Mouse (Mus musculus) spleen, postnatal 36 days (tissue): ENCODE data around the gene Sirt4.
"Not testable (repeated sequence)": the region's sequence is repeated elsewhere in the genome, so short reads cannot be mapped to it uniquely, and the experiment has no call there.

Experiments
- DNase-seq, 2 experiments: peaks; one replicate each; pipeline ENCODE4 v3.0.0; 2022; ENCODE audit warnings: low spot score in 2 of 2, mixed read lengths in 1 of 2

Sirt4 gene

DNA sequence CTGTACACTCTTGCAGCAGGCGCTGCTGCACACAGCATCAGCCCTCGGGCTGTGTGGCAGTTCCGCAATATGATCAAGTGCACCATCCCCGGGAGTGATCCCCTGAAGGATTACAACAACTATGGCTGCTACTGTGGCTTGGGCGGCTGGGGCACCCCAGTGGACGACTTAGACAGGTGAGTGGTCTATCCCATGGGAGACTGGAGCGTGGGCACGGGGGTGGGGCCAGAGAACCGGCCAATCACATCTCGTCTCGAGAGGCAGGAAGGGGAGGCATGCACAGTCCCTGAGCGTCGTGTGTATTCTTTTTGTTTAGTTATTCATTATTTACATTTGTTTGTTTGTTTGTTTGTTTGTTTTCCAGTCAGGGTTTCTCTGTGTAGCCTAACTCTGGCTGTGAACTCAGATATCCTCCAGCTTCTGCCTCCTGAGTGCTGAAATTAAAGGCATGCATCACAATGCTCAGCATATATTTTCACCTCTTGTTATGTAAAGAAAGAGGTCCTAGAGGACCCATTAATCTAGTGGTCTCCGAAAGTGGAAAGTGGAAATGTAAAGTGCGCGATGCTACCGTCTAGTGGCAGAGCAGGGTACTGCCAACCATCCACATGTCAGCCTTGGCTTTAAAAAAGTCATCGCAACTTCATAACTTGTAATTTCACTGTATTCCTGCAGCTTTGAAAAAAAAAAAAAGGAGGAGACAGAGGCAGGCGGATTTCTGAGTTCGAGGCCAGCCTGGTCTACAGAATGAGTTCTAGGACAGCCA is 13.6 kb downstream of the Sirt4 start:
- DNase-seq = peak in 1 of 2 experiments; percentile 24

DNA sequence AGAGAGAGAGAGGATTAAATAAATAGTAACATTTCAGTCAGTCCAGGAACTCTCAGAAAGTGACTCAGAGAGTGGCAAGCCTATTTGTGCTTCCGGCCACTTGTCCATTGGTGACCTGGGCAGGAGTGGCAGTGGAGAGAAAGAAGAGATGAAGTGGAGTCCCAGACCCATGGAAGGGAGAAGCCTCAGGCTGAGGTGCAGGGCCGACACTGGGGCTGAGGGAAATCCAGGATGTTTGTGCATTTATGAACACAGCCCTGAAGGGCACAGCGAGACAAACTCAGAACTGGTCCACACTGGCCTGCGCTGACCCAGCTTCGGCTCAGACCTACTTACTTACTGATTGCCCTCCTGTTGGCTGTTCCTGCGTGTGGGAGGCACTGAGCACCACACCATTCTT is 14.7 kb downstream of the Sirt4 start:
- DNase-seq = no peak

DNA sequence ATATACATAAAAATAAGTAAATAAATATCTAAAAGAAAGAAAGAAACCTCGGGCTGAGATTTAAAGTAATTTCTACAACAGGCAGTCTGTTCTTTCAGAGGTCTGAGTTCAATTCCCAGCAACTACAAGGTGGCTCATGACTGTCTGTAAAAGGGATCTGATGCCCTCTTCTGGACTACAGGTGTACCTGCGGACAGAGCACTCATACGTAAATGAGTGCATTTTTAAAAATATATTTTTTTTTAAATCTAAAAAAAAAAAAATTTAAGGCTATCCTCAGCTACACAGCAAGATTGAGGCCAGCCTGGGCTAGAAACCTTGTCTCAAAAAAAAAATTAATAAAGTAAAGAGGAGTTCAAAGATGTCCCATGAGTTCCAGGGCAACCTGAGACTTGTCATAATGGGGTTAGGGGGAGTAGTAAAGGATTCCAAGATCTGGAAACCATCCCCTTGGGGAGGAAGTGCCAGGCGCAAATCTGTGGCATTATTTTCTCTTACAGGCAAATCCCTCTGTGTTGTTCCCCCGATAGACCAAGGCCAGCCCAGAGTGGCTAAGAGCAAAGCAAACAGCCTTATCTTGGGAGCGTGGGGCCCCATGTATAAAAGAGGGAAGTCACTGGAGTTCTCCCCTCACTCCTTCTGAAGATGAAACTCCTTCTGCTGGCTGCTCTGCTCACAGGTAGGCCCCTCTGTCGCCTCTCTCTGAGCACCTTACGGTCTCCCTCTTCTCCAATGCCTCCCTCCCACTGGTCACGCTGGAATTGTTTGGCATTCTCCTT is 18.7 kb downstream of the Sirt4 start, which contains the start of gene Pla2g1b:
TSS of gene Pla2g1b (plus strand) at position 621 of the 779 bp plus-strand sequence.
- no peak for DNase-seq

DNA sequence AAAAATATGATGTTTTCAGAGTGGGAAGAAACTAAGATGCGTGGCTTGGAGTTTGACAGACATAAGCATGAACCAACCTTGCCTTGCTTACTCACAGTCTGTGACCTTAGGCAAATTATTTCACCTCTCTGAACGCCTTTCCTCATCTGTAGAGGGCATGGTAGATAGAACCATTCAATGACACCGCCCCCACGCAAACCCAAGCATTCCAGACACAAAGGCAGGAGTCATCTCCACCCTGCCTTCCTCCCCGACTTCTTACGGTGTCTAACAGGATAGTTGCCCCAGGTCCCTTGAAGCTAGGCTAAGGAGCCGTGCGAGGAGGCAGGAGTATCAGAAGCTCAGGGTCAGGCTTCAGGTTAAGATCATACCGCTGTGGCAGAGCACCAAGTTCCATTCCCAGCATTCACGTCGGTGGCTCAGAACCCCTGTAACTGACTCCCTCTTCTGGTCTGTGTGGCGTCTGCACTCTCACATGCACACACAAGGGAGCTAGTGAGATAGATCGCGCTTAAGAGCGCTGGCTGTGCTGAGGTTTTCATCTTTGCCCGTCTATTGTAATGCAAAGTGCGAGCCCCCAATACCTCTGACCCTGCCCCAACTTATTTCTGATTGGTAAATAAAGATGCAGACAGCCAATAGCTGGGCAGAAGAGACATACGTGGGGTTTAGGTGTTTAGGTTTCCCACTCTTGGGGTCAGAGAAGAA is 20.0 kb downstream of the Sirt4 start:
- no peak for DNase-seq

DNA sequence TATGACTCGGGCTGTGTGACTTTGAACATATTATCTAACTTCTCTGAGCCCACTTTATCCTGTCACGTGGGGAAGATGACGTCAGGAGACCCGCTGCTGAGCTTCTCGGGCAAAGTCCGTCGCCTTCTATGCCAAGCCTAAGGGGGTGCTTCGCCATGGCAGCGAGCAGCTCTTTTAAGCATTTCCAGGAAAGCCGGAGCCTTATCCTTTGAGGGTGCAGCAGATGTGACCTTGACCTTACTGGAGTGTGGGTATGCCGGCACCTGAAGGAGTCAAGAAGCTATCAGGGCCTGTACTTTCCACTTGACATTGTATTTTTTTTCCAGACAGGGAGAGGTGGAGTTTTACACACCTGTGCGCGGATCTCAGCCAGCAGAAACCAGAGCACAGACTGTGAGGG is 25.6 kb downstream of the Sirt4 start:
- DNase-seq = no peak

DNA sequence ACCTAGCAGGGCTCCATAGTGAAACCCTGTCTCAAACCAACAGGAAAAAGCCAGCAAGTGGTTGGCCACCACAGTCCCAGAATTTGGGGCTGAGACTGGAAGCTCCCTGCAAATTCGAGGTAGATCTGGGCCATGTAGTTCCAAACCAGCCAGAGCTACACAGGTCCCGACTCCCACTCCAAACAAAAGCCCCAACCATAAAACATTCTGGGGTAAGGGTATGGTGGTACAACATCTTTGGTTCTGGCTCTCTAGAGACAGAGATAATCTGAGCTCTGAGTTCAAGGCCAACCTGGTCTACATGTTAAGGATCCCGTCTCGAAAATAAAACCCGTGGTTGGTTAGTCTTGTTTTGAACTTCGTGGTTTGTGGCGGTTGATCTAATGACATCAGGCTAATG is 28.7 kb downstream of the Sirt4 start:
- DNase-seq = no peak

DNA sequence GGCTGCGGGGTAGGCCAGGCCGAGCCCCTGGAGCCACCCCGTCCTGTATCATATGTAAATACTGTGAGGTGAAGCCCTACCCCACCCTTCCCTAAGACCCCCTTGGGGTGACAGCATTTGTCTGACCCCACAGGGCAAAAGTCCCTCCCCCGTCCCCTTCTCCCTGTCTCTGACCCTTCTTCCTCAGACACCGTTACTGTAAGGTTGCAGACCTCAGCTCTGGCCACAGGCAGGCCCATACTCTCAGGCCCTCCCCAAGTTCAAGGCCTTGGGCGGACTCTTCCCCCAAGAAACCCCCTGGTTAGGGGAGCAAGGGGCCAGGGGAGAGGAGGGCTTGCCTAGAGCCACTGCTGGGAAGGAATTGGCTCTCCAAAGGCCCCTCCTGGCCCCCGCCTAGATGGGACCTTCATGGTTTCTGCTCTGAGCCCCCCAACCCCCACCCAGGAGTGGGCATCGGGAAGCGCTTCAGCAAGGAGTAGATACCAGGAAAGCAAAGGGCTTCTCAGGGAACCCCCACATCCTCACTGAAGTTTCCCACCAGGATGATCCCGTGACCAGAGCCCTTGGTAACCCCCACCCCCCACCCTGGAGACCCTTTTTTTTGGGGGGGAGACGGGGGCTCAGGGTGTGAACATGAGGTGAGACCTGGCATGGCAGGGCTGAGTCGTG is 30.0 kb downstream of the Sirt4 start:
- DNase-seq = no peak

DNA sequence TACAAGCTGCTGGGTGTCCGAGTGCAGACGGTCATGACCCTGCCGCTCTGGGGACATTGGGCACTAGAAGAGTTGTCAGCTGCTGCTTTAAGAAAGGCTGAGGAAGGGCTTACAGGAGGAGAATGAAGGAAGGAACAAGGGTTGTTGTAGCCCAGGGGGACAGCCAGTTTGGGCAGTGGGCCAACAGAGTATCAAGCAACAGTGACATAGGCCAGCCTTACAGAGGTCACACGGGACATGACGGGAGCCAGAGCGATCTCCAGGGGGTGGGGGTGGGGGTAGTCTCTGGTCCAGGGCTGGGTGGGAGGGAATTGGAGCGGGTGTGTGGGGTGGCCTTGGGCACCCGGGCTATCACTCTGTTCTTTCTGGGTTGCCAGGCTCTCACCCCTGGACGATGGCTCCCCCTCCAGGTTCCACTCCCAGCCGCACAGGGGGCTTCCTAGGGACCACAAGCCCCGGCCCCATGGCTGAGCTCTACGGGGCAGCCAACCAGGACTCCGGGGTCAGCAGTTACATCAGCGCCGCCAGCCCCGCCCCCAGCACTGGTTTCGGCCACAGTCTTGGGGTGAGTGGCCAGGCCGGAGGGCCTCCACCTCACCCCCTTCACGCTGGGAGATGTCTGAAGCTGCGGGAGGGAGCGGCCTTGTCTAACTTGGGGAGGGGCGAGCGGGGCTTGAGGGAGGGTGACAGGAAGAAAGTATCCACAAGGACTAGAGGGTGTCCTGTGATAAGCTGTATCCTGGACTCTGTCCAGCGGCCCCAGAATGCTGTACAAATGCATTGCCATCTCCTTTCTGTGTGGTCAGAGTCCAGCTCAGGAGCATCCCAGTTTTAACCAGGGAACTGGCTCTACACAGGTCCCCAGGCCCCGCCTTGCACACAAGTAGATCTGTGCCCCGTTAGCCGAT is 33.9 kb downstream of the Sirt4 start:
- DNase-seq = no peak

DNA sequence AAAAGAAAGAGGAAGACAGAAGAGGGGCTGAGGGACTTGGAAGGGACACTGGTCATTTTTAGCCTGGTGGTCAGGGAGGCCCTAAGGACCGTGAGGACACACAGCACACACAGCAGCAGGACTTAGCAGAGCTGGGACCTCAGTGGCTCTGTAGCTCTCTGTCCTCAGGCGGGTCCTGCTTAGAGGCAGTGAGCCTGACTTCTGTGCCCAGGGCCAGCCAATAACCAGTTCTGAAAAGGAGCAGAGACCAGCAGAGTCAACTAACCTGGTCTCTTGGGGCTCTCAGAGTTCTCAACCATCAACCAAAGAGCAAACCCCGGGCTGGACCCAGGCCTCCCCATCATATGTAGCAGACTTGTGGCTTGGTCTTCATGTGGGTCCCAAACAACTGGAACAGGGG is 35.3 kb downstream of the Sirt4 start:
- DNase-seq = no peak

DNA sequence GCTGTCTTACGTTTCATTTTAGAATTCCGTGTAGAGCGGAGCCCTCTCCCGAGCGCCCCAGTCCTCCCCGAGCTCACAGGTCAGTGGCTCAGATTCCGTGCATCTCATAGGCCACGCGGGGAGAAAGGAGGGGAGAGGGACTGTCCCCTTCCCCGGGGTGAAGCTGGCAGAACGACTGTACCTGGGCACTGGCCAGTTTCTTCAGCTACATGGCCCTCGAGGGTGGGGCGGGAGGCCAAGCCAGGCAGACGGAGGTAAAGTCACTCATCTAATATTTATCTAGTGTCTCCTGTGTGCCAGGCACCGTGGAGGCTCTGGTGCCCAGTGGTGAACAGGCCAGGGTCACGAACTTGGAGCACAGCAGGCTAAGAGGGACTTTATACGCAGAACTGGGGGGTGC is 37.4 kb downstream of the Sirt4 start:
- no peak for DNase-seq

DNA sequence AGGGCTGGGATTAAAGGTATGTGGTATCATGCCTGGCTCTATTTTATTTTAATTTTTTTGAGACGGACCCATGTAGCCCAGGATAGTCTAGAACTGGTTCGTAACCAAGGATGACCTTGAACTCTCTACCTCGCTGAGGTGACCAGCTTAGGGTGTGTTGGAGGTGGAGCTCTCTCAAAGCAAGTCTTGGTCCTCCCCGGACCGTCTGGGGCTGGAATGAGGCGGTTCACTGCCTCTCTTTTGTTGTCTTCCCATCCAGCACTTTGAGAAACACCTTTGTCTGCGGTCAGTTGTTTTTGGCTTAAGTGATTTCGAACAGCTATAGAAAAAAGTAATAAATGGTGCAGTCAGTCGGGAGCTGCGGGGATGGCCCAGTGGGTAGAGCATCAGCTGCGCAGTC is 40.4 kb downstream of the Sirt4 start:
- no peak for DNase-seq

DNA sequence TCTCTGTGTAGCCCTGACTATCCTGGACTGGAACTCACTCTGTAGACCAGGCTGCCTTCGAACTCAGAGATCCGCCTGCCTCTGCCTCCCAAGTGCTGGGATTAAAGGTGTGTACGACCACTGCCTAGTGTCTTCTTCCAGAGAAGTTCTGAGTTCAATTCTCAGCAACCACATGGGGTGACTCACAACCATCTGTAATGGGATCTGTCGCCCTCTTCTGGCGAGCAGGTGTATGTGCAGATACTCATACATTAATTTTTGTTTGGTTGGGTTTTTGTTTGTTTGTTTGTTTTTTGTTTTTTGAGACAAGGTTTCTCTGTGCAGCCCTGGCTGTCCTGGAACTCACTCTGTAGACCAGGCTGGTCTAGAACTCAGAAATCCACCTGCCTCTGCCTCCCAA is 41.9 kb downstream of the Sirt4 start:
- DNase-seq = not testable (repeated sequence)

DNA sequence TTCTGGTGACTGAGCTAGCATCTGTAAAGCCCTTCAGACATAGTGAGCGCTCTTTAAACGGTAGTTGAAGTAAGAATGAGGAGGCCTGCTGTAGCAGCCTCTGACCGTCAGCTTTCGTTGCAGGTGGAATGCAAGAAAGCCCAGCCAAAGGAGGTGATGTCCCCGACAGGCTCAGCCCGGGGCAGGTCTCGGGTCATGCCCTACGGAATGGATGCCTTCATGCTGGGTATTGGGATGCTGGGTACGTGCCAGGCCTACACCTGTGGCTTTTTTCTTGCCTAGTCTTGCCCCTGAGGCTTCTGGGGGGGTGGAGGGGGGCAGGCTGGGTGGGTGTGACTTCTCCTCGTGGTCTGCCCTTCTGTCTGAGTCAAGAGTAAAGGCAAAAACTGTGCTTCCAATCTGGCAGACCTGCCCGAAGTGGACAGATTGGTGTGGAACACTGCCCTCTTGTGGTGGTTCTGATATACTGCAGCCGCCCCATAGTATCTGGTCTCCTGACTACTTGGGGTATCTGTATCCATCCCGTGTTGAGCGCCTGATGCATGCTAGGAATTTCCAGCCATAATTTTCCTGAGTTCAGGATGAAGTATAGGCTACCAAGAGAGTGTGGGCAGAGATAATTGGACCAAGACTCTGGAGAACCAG is 43.2 kb downstream of the Sirt4 start:
- DNase-seq = peak; percentile 42 to 45

DNA sequence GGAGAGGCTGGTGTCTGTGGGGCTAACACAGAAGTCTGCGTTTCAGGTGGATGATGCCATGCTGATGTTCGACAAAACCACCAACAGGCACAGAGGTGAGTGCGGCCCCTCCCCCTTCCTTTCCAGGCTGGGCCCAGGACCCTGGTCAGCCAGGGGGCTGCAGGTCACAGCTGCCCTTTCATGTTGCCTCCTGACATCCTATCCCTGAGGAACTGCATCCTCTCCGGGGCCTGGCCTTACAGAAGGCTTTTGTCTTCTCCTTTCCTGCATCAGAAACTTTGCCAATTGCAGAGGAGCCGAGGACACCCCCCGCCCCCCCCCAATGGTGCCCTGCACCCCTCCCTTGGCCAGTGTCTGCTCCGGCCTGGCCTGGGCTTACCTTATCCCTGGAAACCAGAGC is 45.9 kb downstream of the Sirt4 start:
- DNase-seq = no peak

DNA sequence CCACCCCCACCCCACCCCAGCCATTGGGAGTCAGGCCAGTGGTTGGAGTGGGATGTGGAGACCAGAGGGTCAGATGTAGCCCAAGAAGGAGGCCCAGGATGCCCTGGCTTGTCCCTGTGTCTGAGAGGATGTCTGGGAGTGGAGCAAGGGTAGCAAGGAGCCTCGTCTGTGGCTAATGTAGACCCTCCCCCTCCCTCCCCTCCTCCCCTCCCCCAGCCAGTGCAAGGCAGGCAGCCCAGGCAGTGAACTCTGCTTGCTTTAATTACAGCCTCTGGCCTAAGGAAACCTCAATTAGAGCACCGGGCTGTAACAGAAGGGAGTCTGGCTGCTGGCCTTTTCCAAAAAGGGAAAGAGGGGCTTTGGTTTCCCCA is 46.6 kb downstream of the Sirt4 start:
- no peak for DNase-seq

DNA sequence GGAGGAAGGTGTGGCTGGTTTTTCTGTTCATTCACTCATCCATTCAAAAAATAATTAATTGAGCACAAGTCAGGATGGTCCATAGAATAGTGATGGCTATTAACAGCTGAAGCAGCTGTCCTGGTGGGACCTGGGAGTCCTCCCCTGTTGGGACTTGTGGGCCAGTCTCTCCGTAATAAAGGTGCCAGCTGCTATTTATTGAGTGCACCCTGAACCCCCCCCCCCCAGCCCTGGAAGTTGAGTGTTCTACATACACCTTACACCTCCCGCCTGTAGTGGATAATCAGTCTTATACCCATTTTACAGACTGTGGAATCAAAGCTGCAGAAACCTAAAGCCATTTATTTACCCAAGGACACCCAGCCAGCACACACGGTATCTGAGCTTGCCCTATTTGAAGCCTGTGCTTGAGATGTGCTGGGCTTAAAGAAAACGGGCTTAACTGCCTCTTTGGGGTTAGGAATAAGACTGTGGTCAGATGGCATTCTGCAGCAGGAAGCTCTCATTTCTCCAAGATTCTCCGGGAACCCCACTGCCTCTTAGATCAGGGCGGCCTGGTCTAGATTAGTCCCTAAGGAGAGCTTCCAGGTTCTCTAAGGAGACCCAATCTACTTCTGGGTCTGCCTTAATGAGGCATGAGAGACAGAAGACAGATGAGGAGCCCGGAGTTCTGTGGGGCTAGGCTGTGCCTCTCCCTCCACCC is 47.1 kb downstream of the Sirt4 start:
- no peak for DNase-seq

DNA sequence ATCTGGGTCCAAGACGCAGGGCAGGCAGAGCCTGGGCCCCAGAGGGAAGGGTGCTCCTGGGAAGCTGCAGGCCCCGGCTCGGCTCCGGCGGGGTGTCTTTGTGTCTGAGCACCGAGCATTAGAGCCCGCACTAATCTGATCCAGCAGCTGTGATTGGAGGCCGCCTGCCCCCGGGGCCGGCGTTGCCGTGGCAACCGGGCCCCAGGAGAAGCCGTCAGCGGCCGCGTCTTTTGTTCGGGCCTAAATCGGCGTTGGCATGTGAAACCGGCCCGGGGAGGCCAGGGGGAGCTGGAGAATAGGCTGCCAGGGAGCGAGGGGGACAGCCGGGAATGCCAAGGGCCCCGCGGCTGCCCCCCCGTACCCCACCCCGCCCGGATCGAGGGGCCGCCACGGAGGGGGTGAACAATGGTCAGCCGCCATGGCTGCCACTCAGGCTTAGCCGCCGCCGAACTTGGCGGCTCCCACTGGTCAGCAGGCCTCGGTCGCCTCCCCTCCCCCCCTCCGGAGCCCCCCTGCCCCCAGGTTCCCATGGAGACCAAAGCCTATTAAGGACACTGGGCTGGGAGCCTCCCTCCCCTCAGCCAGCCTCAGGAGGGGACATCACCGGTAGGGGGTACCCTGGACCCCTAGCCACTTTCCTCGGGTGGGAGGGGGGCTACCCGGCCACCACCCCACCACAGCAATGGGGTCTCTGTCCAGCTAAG is 48.0 kb downstream of the Sirt4 start:
- DNase-seq = no peak

DNA sequence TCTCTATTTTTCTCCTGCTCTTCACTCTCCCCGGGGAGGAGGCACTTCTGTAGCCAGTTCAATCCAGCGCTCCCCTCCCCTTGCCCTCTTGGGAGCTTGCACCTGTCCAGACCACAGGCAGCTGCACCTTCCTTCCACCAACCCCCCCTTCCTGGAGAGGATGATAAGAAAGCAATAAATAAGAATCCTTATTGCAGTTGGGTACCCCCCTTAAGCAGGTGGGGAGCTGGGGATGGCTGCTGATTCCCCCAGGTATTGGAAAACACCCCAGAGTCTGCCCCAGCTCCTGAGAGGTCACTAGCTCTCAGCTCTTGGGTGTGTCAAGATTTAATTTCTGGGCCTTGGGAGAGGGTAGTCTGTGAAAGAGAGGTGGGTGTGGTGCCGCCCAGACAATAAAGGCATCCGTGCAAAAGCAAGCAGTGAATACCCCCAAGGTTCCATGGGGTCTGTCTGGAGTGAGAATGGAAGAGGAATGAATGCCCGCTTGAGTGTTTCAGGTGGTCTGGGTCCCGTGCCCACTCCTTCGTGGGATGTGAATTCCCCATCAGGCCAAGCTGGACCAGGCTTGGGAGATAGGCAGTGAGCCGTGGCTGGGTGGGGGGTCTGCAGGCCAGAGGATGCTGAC is 48.7 kb downstream of the Sirt4 start:
- no peak for DNase-seq
